Mouse (Mus musculus) spleen, adult 2 months (tissue): ENCODE measurements around the gene Lrrc74a.

Experiments used
- CTCF ChIP-seq: fragments of 200-500 bp; IDR thresholded peaks from 2 replicates; pipeline ENCODE4 v1.5.1; 2011; ENCODE audit warnings: mild to moderate bottlenecking, inconsistent platforms; ENCODE audit not compliant: insufficient read depth, insufficient read length, insufficient replicate concordance; ENCODE audit errors: extremely low read depth
- POLR2A ChIP-seq: fragments of 200-500 bp; IDR thresholded peaks from 2 replicates; pipeline ENCODE4 v1.6.1; 2011; ENCODE audit warnings: low read depth, low read length, inconsistent platforms

- TF ChIP-seq POLR2A (no peak), CTCF (no peak)
These were observed 59.7 kb downstream of the Lrrc74a start for GRCm38 (mm10) chr12:86793830-86794229.
